Mouse (Mus musculus) stomach, postnatal 0 days (tissue): ENCODE results near the gene BC052040.

Experiments used
- CTCF ChIP-seq: IDR thresholded peaks from 2 replicates; pipeline ENCODE4 v1.5.1; 2016; ENCODE audit warnings: antibody characterized with exemption, low read depth, mild to moderate bottlenecking, moderate library complexity
- EP300 ChIP-seq: optimal IDR thresholded peaks from 2 replicates; pipeline ENCODE3; 2016; ENCODE audit warnings: antibody characterized with exemption

DNA sequence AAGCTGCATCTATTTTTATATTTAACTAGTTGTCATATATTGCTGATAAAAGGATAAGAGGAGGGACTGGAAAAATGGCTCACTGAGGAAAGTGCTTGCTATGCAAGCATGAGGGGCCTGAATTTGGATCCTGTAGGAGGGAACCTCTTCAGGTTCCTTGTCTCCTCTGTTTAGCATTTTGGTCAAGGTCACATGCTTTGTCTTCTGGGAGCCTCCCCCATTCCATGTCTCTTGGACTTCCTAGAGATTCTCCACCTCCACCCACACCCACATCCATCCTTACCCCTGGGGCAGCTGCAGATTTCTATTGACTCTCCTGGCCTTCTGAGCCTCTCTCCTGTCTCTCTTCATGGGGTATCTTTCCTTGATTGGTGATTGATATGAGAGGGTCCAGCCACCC is 2.3 kb downstream of the BC052040 start:
- no peak for TF ChIP-seq CTCF
- no peak for TF ChIP-seq EP300
